Mouse (Mus musculus) CH12.LX (cell line): Measurements from ENCODE around the gene Ssx2ip. TPM values are rescaled to one million over a fixed set of nuclear protein-coding genes. Genes with fewer than 3 reads are reported as not detected.

Experiments
- DNase-seq: peaks from one replicate; pipeline ENCODE4 v3.0.0-alpha.2; 2013; ENCODE audit errors: extremely low read depth
- H3K27ac ChIP-seq: 2 replicates; pipeline ENCODE4 v1.5.1; 2012; ENCODE audit warnings: low read depth, mild to moderate bottlenecking, control low read depth, moderate library complexity; ENCODE audit not compliant: insufficient read depth
- H3K27me3 ChIP-seq: replicated peaks from 2 replicates; pipeline ENCODE3; 2012; ENCODE audit warnings: inconsistent platforms
- H3K36me3 ChIP-seq, 2 experiments: replicated peaks in 1 of 2; 2 replicates each; pipeline versions ENCODE3 to v1.6.1; 2012; ENCODE audit warnings: inconsistent platforms in 1 of 2, low read length in 1 of 2, mild to moderate bottlenecking in 1 of 2, mixed read lengths in 1 of 2, moderate library complexity in 1 of 2; ENCODE audit not compliant: control insufficient read depth in 1 of 2, insufficient read depth in 1 of 2
- H3K4me1 ChIP-seq, 2 experiments: 2 replicates each; pipeline ENCODE4 v1.6.1; 2012; ENCODE audit warnings: inconsistent platforms in 1 of 2, moderate library complexity in 1 of 2; ENCODE audit not compliant: insufficient read depth in 2 of 2, control insufficient read depth in 1 of 2
- H3K4me2 ChIP-seq: 2 replicates; pipeline ENCODE4 v1.6.1; 2012; ENCODE audit warnings: low read depth, mild to moderate bottlenecking, control low read depth; ENCODE audit not compliant: poor library complexity, insufficient read depth, severe bottlenecking
- H3K4me3 ChIP-seq, 3 experiments: fragments of 150-350 bp in 1 of 3; sonication (generic) in 1 of 3; replicated peaks in 1 of 3; 2 replicates each; pipeline versions ENCODE3 to v1.5.1; 2011 to 2012; ENCODE audit warnings: low read depth in 2 of 3, low read length in 2 of 3, mild to moderate bottlenecking in 2 of 3, moderate library complexity in 2 of 3, control low read depth in 1 of 3, improper control_type of control experiment in 1 of 3, inconsistent platforms in 1 of 3, mixed read lengths in 1 of 3; ENCODE audit not compliant: poor library complexity in 1 of 3
- H3K79me2 ChIP-seq: replicated peaks from 2 replicates; pipeline ENCODE4 v1.6.1; 2012; ENCODE audit warnings: mild to moderate bottlenecking, moderate library complexity; ENCODE audit not compliant: control insufficient read depth, poor library complexity, insufficient read depth, severe bottlenecking; ENCODE audit errors: extremely low read depth
- H3K9ac ChIP-seq: 2 replicates; pipeline ENCODE4 v1.6.1; 2012; ENCODE audit warnings: low read depth, mild to moderate bottlenecking, control low read depth, moderate library complexity; ENCODE audit not compliant: insufficient read depth
- H3K9me3 ChIP-seq: replicated peaks from 2 replicates; pipeline ENCODE3; 2012; ENCODE audit warnings: low read length, inconsistent platforms, mixed read lengths
- BHLHE40 ChIP-seq: IDR thresholded peaks from 2 replicates; pipeline ENCODE4 v1.6.1; 2011; ENCODE audit warnings: mild to moderate bottlenecking, low read depth, low read length, improper control_type of control experiment
- CHD1 ChIP-seq: IDR thresholded peaks from 2 replicates; pipeline ENCODE4 v1.6.1; 2012; ENCODE audit warnings: low read depth, low read length, improper control_type of control experiment, inconsistent platforms
- CHD2 ChIP-seq: IDR thresholded peaks from 2 replicates; pipeline ENCODE4 v1.6.1; 2011; ENCODE audit warnings: low read length, improper control_type of control experiment
- CTCF ChIP-seq, 2 experiments: IDR thresholded peaks in 1 of 2; conservative IDR thresholded peaks in 1 of 2; 2 replicates each; pipeline ENCODE4 v1.5.1; 2011 to 2012; ENCODE audit warnings: low read depth in 2 of 2, low read length in 2 of 2, improper control_type of control experiment in 1 of 2, inconsistent platforms in 1 of 2, mild to moderate bottlenecking in 1 of 2, moderate library complexity in 1 of 2
- E2F4 ChIP-seq: IDR thresholded peaks from 2 replicates; pipeline ENCODE4 v1.6.1; 2011; ENCODE audit warnings: low read depth, low read length, improper control_type of control experiment; ENCODE audit not compliant: insufficient replicate concordance
- ELF1 ChIP-seq: IDR thresholded peaks from 2 replicates; pipeline ENCODE4 v1.6.1; 2014; ENCODE audit warnings: low read depth, mild to moderate bottlenecking, inconsistent platforms, low read length, improper control_type of control experiment
- EP300 ChIP-seq: IDR thresholded peaks from 2 replicates; pipeline ENCODE4 v1.6.1; 2011; ENCODE audit warnings: low read length, improper control_type of control experiment
- ETS1 ChIP-seq: conservative IDR thresholded peaks from 2 replicates; pipeline ENCODE4 v1.6.1; 2012; ENCODE audit warnings: low read depth, mild to moderate bottlenecking, inconsistent platforms, low read length, improper control_type of control experiment, moderate library complexity
- GABPA ChIP-seq: IDR thresholded peaks from 2 replicates; pipeline ENCODE4 v1.6.1; 2012; ENCODE audit warnings: low read depth, low read length, improper control_type of control experiment, inconsistent platforms; ENCODE audit not compliant: insufficient replicate concordance
- HCFC1 ChIP-seq: IDR thresholded peaks from 2 replicates; pipeline ENCODE4 v1.6.1; 2012; ENCODE audit warnings: low read depth, mild to moderate bottlenecking, inconsistent platforms, low read length, improper control_type of control experiment
- IRF4 ChIP-seq: IDR thresholded peaks from 2 replicates; pipeline ENCODE4 v1.6.1; 2014; ENCODE audit warnings: low read depth, mild to moderate bottlenecking, inconsistent platforms, low read length, improper control_type of control experiment
- JUN ChIP-seq: IDR thresholded peaks from 2 replicates; pipeline ENCODE4 v1.6.1; 2011; ENCODE audit warnings: low read depth, mild to moderate bottlenecking, low read length, improper control_type of control experiment, moderate library complexity; ENCODE audit not compliant: insufficient read depth
- JUND ChIP-seq: conservative IDR thresholded peaks from 2 replicates; pipeline ENCODE4 v1.6.1; 2011; ENCODE audit warnings: low read depth, low read length, improper control_type of control experiment
- MAZ ChIP-seq: IDR thresholded peaks from 2 replicates; pipeline ENCODE4 v1.6.1; 2012; ENCODE audit warnings: low read depth, mild to moderate bottlenecking, inconsistent platforms, low read length, improper control_type of control experiment, moderate library complexity
- MEF2A ChIP-seq: IDR thresholded peaks from 2 replicates; pipeline ENCODE4 v1.6.1; 2014; ENCODE audit warnings: low read depth, mild to moderate bottlenecking, inconsistent platforms, low read length, improper control_type of control experiment, borderline replicate concordance
- MXI1 ChIP-seq: IDR thresholded peaks from 2 replicates; pipeline ENCODE4 v1.6.1; 2011; ENCODE audit warnings: mild to moderate bottlenecking, low read depth, low read length, improper control_type of control experiment
- MYC ChIP-seq: IDR thresholded peaks from 2 replicates; pipeline ENCODE4 v1.6.1; 2011; ENCODE audit warnings: low read depth, mild to moderate bottlenecking, improper control_type of control experiment, low read length
- NELFE ChIP-seq: IDR thresholded peaks from 2 replicates; pipeline ENCODE4 v1.6.1; 2011; ENCODE audit warnings: low read depth, low read length, improper control_type of control experiment
- NRF1 ChIP-seq: IDR thresholded peaks from 2 replicates; pipeline ENCODE4 v1.6.1; 2014; ENCODE audit warnings: low read depth, mild to moderate bottlenecking, inconsistent platforms, low read length, improper control_type of control experiment, moderate library complexity
- PAX5 ChIP-seq: IDR thresholded peaks from 2 replicates; pipeline ENCODE4 v1.6.1; 2012; ENCODE audit warnings: low read length, inconsistent platforms, mixed read lengths
- POLR2AphosphoS2 ChIP-seq: IDR thresholded peaks from 2 replicates; pipeline ENCODE4 v1.6.1; 2011; ENCODE audit warnings: low read depth, low read length, improper control_type of control experiment
- RCOR1 ChIP-seq: conservative IDR thresholded peaks from 2 replicates; pipeline ENCODE4 v1.6.1; 2012; ENCODE audit warnings: low read depth, mild to moderate bottlenecking, inconsistent platforms, low read length, improper control_type of control experiment
- SIN3A ChIP-seq: IDR thresholded peaks from 2 replicates; pipeline ENCODE4 v1.6.1; 2012; ENCODE audit warnings: low read length, improper control_type of control experiment, inconsistent platforms
- SMC3 ChIP-seq: IDR thresholded peaks from 2 replicates; pipeline ENCODE4 v1.6.1; 2011; ENCODE audit warnings: low read depth, low read length, improper control_type of control experiment
- TCF12 ChIP-seq: IDR thresholded peaks from 2 replicates; pipeline ENCODE4 v1.6.1; 2014; ENCODE audit warnings: low read depth, mild to moderate bottlenecking, inconsistent platforms, low read length, improper control_type of control experiment
- USF2 ChIP-seq: conservative IDR thresholded peaks from 2 replicates; pipeline ENCODE4 v1.6.1; 2011; ENCODE audit warnings: low read depth, low read length, improper control_type of control experiment
- ZMIZ1 ChIP-seq: IDR thresholded peaks from 2 replicates; pipeline ENCODE4 v1.6.1; 2012; ENCODE audit warnings: low read depth, mild to moderate bottlenecking, inconsistent platforms, low read length, improper control_type of control experiment
- ZNF384 ChIP-seq: IDR thresholded peaks from 2 replicates; pipeline ENCODE4 v1.6.1; 2012; ENCODE audit warnings: low read depth, low read length, improper control_type of control experiment, inconsistent platforms
- dilution Hi-C: fragments of 300-500 bp; cut with MboI; formaldehyde crosslinking; loops from 2 replicates; pipeline ENCODE4 v1.14.3; 2020; ENCODE audit warnings: low sequenced_read_pairs; ENCODE audit not compliant: extremely low pct_unique_long_range_greater_than_20kb, extremely low pct_ligation_motif_present
- in situ Hi-C: fragments of 300-500 bp; cut with MboI; formaldehyde crosslinking; loops from 3 replicates; pipeline ENCODE4 v1.14.3; 2019; ENCODE audit warnings: low sequenced_read_pairs, low pct_ligation_motif_present, low pct_unique_long_range_greater_than_20kb, mixed read lengths
- polyA plus RNA-seq: library from polyadenylated mRNA; unstranded; fragments of >175 nt; gene quantifications from 2 replicates; pipeline ENCODE4 v1.2.1, GENCODE M21; 2012; ENCODE audit warnings: low read depth; ENCODE audit not compliant: insufficient read length
- total RNA-seq, 2 experiments: library from RNA; depleted of rRNA; stranded (reverse); fragments of 300-350 nt in 1 of 2; fragments of >200 nt in 1 of 2; gene quantifications; 2 replicates each; pipeline ENCODE4 v1.2.3; 2012 to 2014

The Ssx2ip gene
- total and polyA plus RNA-seq, 3 experiments = 28.0 to 32.6 (median 31.9) TPM

DNA sequence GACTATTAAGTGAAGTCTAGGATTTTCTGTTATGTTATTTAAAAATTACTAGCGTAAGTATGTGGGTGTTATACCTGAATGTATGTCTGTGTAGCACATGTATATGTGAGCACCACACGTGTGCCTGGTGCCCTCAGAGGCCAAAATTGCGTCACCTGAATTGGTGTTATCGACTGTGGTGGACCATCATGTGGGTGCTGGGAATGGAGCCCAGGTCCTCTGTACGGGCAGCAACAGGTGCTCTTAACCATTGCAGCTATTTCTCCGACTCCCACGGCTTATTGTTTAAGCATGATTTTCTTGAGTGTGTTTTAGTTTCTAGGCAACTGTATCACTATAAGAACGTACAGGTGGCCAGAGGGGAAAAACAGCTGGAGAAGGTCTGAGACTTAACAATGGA is 31.7 kb downstream of the Ssx2ip start:
- Histone ChIP-seq H3K4me1 (no peaks in the 10 kb centered on the region), H3K9ac (no peak overlapping the region), H3K4me3 (no peak overlapping the region), H3K4me2 (no peak overlapping the region), H3K9me3 (no peaks in the 10 kb centered on the region), H3K27ac (no peak overlapping the region), H3K79me2 (no peaks in the 10 kb centered on the region), H3K36me3 (peaks cover 41 to 78% of the 10 kb centered on the region in 2 experiments), H3K27me3 (no peaks in the 10 kb centered on the region)
- DNase-seq = no peak
- dilution Hi-C loops (no loop called here), in situ Hi-C loops (no loop called here)
- TF ChIP-seq MEF2A = no peak
- no peak for TF ChIP-seq EP300
- TF ChIP-seq JUN = no peak
- no peak for TF ChIP-seq CHD1
- no peak for TF ChIP-seq ZMIZ1
- TF ChIP-seq BHLHE40 = no peak
- TF ChIP-seq CTCF (conservative IDR thresholded peaks at IDR 0.05 in 1 of 2, IDR thresholded peaks at IDR 0.05 in 1 of 2; ENCODE audit: low read depth in 2 of 2, low read length in 2 of 2) = no peak
- no peak for TF ChIP-seq RCOR1
- no peak for TF ChIP-seq MAZ
- TF ChIP-seq HCFC1 = no peak
- TF ChIP-seq GABPA = no peak
- TF ChIP-seq POLR2AphosphoS2 = no peak
- TF ChIP-seq USF2 = no peak
- no peak for TF ChIP-seq CHD2
- TF ChIP-seq IRF4 = no peak
- no peak for TF ChIP-seq ELF1
- TF ChIP-seq ETS1 = no peak
- TF ChIP-seq SMC3 = no peak
- no peak for TF ChIP-seq MXI1

DNA sequence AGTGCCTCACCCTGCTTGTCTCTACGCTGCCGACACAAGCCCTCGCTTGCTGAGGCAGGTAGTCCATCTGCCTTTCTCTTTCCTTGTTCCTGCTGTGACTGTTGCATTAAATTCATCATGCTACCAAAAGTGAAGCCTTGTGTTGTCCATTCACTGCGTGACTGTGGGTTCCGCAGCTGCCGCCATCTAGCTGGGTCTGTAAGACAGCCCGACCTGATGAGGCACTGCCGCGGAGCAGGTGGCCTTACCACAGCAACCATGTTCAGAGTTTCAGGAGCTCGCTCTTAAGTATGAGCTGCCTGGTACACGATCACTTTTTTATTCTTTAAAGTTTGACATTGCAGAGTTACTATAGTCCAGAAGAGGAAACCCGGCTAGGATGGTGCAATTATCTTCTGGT is 35.6 kb downstream of the Ssx2ip start:
- peaks cover 27 to 60% of the 10 kb centered on the region in 2 experiments for H3K36me3 ChIP-seq
- H3K9ac ChIP-seq = no peak overlapping the region
- dilution Hi-C loops = no loop called here
- H3K27ac ChIP-seq = no peak overlapping the region
- H3K4me1 ChIP-seq = no peaks in the 10 kb centered on the region
- no peak overlapping the region for H3K4me3 ChIP-seq
- H3K4me2 ChIP-seq = no peak overlapping the region
- in situ Hi-C loops = no loop called here
- no peak for DNase-seq
- TF ChIP-seq ZNF384 = no peak
- no peak for TF ChIP-seq HCFC1
- no peak for TF ChIP-seq ETS1
- no peak for TF ChIP-seq GABPA
- TF ChIP-seq JUND = no peak
- TF ChIP-seq TCF12 = no peak
- TF ChIP-seq MYC = no peak
- no peak for TF ChIP-seq CHD1
- no peak for TF ChIP-seq CHD2
- no peak for TF ChIP-seq RCOR1
- TF ChIP-seq E2F4 = no peak
- no peak for TF ChIP-seq PAX5
- TF ChIP-seq MEF2A = no peak
- TF ChIP-seq BHLHE40 = no peak
- no peak for TF ChIP-seq SIN3A
- no peak for TF ChIP-seq EP300
- TF ChIP-seq NELFE = no peak
- no peak for TF ChIP-seq NRF1
- TF ChIP-seq MAZ = no peak
- no peaks in the 10 kb centered on the region for H3K27me3 ChIP-seq
- no peaks in the 10 kb centered on the region for H3K9me3 ChIP-seq
- no peaks in the 10 kb centered on the region for H3K79me2 ChIP-seq
